Mouse (Mus musculus): ENCODE measurements at regions not wholly inside any gene's neighbourhood (a gene's known extent, or its start where the extent isn't known, plus 50 kb on each side); places are given as distances from the start of the nearest gene placed in this dataset.

GRCm38 (mm10) chr9:92865822-92866221 is 323.8 kb downstream of the Plod2 start:
- no peak for DNase-seq

- no peak for DNase-seq
These were observed 336.6 kb downstream of the Plod2 start for GRCm38 (mm10) chr9:92878589-92878988.

GRCm38 (mm10) chr9:92879812-92880211 is 337.8 kb downstream of the Plod2 start:
- no peak for DNase-seq

GRCm38 (mm10) chr9:92882251-92882832 is 340.3 kb downstream of the Plod2 start:
- no peak for DNase-seq

- DNase-seq: no peak
These were observed 348.0 kb downstream of the Plod2 start for GRCm38 (mm10) chr9:92890063-92890462.

- no peak for DNase-seq
These were observed 357.7 kb downstream of the Plod2 start for GRCm38 (mm10) chr9:92899733-92900132.

GRCm38 (mm10) chr9:92907102-92907501 is 365.1 kb downstream of the Plod2 start:
- DNase-seq: no peak

- no peak for DNase-seq
These were observed 377.4 kb downstream of the Plod2 start for GRCm38 (mm10) chr9:92919396-92919795.

- DNase-seq: peak; percentile 1 to 3
These were observed 388.4 kb downstream of the Plod2 start for GRCm38 (mm10) chr9:92930231-92930966.

GRCm38 (mm10) chr9:92937802-92938201 is 395.8 kb downstream of the Plod2 start:
- DNase-seq: no peak

GRCm38 (mm10) chr9:92950092-92950491 is 408.1 kb downstream of the Plod2 start:
- peak; percentile 3 to 9 for DNase-seq

GRCm38 (mm10) chr9:92963275-92963674 is 421.3 kb downstream of the Plod2 start:
- DNase-seq: no peak

GRCm38 (mm10) chr9:92991759-92992158 is 449.7 kb downstream of the Plod2 start:
- no peak for DNase-seq

- DNase-seq: no peak
These were observed 454.1 kb downstream of the Plod2 start for GRCm38 (mm10) chr9:92996156-92996555.

GRCm38 (mm10) chr9:93005182-93005953 is 463.3 kb downstream of the Plod2 start:
- DNase-seq: no peak

- DNase-seq: no peak
These were observed 466.7 kb downstream of the Plod2 start for GRCm38 (mm10) chr9:93008511-93009302.

- no peak for DNase-seq
These were observed 502.4 kb downstream of the Plod2 start for GRCm38 (mm10) chr9:93044298-93044912.

GRCm38 (mm10) chr9:93072140-93072539 is 530.1 kb downstream of the Plod2 start:
- peak; percentile 19 to 23 for DNase-seq

GRCm38 (mm10) chr9:93083114-93083513 is 541.1 kb downstream of the Plod2 start:
- DNase-seq: no peak

- DNase-seq: no peak
These were observed 556.1 kb downstream of the Plod2 start for GRCm38 (mm10) chr9:93098008-93098581.

- no peak for DNase-seq
These were observed 588.5 kb downstream of the Plod2 start for GRCm38 (mm10) chr9:93130561-93130960.

- no peak for DNase-seq
These were observed 589.7 kb downstream of the Plod2 start for GRCm38 (mm10) chr9:93131620-93132200.

Measured in cerebellum, postnatal 36 days (tissue).